Mouse (Mus musculus) urinary bladder, postnatal 36 days (tissue): Measurements from ENCODE around the gene Serpina3f.

Experiments
- DNase-seq, 2 experiments: peaks; one replicate each; pipeline ENCODE4 v3.0.0; 2022; ENCODE audit warnings: low spot score in 2 of 2, mixed read lengths in 1 of 2

Serpina3f gene

DNA sequence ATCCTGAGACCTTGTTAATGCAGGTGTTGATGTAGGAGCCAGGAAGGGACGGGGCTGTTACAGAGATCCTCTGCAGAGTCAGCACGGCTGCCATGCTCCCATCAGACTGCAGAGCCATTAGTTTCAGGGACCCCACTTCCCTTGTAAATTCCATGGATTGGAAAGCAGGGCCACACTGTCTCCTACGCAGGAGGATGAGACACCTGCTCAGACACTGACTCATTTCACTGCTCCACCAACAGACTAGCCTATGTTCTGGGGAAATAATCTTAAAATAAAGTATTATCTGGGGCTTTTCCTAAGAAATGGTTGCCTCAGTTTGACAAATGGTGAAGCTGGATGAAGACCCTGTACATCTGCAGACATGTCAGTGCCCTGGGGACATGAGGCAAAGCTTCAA is 33.9 kb downstream of the Serpina3f start:
- DNase-seq: no peak

DNA sequence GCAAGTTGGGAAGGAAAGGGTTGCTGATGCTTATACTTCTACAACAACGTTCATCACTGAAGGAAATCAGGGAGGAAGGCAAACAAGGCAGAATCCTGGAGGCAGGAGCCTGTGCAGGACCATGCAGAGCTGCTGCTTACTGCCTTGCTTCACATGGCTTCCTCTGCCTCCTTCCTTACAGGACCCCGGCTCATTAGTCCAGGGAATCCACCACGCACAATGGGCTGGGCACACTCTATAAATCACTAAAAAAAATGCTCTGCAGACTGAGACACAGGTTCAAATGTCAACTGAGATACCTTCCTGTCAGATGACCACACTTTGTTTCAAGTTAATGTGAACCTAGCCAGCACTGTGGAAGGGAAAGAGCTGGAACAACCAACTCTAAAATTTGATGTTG is 46.7 kb downstream of the Serpina3f start:
- no peak for DNase-seq

DNA sequence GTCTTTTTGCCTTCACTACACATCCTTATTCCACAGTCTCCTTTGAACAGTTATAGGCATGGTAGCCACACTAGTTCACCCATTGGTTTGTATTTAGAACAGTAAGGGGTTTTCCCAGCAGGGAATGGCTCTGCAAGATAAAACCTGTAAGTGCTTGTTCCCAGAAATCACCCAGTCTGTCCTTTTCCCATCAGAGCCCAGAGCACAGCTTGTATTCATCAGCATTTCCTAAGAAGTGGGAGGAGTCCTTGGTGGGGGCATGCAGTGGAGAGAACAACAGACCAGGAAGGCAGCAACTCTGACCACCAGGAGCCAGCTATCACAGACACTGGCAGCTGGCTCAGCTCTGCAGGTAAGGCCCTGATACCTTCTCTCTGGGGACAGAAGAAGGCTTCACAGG is 48.5 kb downstream of the Serpina3f start, which contains the start of gene Serpina3i:
Serpina3i (plus strand) TSS at position 260 of the 400 bp plus-strand sequence.
- no peak for DNase-seq

DNA sequence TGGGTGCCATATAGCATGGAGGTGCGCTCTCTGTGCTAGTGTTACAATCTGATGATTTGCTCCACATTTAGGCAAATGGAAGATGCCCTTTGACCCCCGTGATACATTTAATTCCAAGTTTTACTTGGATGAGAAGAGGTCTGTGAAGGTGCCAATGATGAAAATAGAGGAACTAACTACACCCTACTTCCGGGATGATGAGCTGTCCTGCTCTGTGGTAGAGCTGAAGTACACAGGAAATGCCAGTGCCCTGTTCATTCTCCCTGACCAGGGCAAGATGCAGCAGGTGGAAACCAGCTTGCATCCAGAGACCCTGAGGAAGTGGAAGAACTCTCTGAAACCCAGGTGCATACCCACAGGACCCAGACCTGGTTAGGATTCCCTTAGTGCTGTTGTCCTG is 52.0 kb downstream of the Serpina3f start:
- no peak for DNase-seq
